10 mouse cellular contexts compared by ENCODE assay signal in genomic region chr4:139179731-139180625, GRCm38 (mm10). TPM values are rescaled to one million over a fixed set of nuclear protein-coding genes. Genes with fewer than 3 reads are reported as not detected.
DNase-seq lines count a peak whose midpoint lies in the region; ATAC-seq and TF ChIP-seq lines count a peak whose summit lies in the region.
"Had no signal": no experiment of that assay in that cellular context is flagged by ENCODE, and none has a peak within 500 bp of the region (broad histone marks: within the 10 kb centered on the region; RNA-seq: fewer than 3 reads in every experiment).

No protein-coding gene starts in this region.

- H3K9ac ChIP-seq in heart, embryonic 16.5 days (ENCODE audit: low read length): no peak overlapping the region
- H3K9ac ChIP-seq in liver, postnatal 0 days (replicated peaks): no peak overlapping the region
- H3K9ac ChIP-seq in hindbrain, embryonic 12.5 days: no peak overlapping the region
- H3K9ac ChIP-seq: neural tube, embryonic 13.5 days had no signal

- peak; percentile 45; the same call in 1 of the 2 replicates for TF ChIP-seq EP300 in liver, postnatal 0 days (IDR thresholded peaks at IDR 0.05; ENCODE audit: low read depth)

- peaks cover 14% of the 10 kb centered on the region for H3K9me3 ChIP-seq in G1E (replicated peaks)
- peaks cover 6% of the 10 kb centered on the region; the same call in 1 of the 2 replicates for H3K9me3 ChIP-seq in heart, embryonic 16.5 days (replicated peaks; ENCODE audit: control insufficient read depth, low read length)
- no peaks in the 10 kb centered on the region; the same call in 1 of the 2 replicates for H3K9me3 ChIP-seq in liver, postnatal 0 days (ENCODE audit: low read length)
- peaks cover 15% of the 10 kb centered on the region for H3K9me3 ChIP-seq in hindbrain, embryonic 12.5 days (replicated peaks)

- intact Hi-C loops in gastrocnemius, adult 2 months (cut with DNase I): no loop called here

- DNase-seq in gastrocnemius, adult 2 months: peak; percentile 48
- DNase-seq in gastrocnemius, adult 18-20 months (ENCODE audit: low spot score): no peak
- peak; percentile 52 for DNase-seq in G1E (ENCODE audit: low spot score)
- DNase-seq in liver, postnatal 0 days: no peak
- DNase-seq in cerebellum, postnatal 14 days: no peak
- DNase-seq in frontal cortex, postnatal 25 days (ENCODE audit: low spot score in 2 of 2): no peak

- H3K27me3 ChIP-seq in G1E (ENCODE audit: insufficient read depth, low read length): no peaks in the 10 kb centered on the region; the same call in 1 of the 2 replicates
- no peaks in the 10 kb centered on the region for H3K27me3 ChIP-seq in heart, embryonic 16.5 days (ENCODE audit: control insufficient read depth, insufficient read depth, low read length)
- no peaks in the 10 kb centered on the region for H3K27me3 ChIP-seq in liver, postnatal 0 days (ENCODE audit: insufficient read depth, low read length)
- no peaks in the 10 kb centered on the region for H3K27me3 ChIP-seq in hindbrain, embryonic 12.5 days
- H3K27me3 ChIP-seq: neural tube, embryonic 13.5 days had no signal

- peaks cover 14% of the 10 kb centered on the region for H3K4me1 ChIP-seq in G1E (ENCODE audit: insufficient read depth, low read depth, low read length)
- H3K4me1 ChIP-seq in heart, embryonic 16.5 days (ENCODE audit: control insufficient read depth, insufficient read depth, low read length): no peaks in the 10 kb centered on the region; the same call in 1 of the 2 replicates
- peaks cover 7% of the 10 kb centered on the region; the same call in 1 of the 2 replicates for H3K4me1 ChIP-seq in liver, postnatal 0 days (ENCODE audit: insufficient read depth)
- peaks cover 3% of the 10 kb centered on the region; the same call in 1 of the 2 replicates for H3K4me1 ChIP-seq in hindbrain, embryonic 12.5 days
- H3K4me1 ChIP-seq: neural tube, embryonic 13.5 days had no signal

- ATAC-seq in G1E (ENCODE audit: extremely low read depth, insufficient number of reproducible peaks, low FRiP score, poor library complexity, severe bottlenecking): peak; percentile 98
- peak; percentile 64; the same call in 1 of the 2 replicates for ATAC-seq in heart, embryonic 16.5 days (replicated peaks; ENCODE audit: extremely low read depth, insufficient read depth, low FRiP score)
- ATAC-seq in liver, postnatal 0 days: peak; percentile 87
- ATAC-seq in hindbrain, embryonic 12.5 days (ENCODE audit: low FRiP score): no peak

- no peak overlapping the region for H3K4me2 ChIP-seq in heart, embryonic 16.5 days (ENCODE audit: low read depth, low read length)
- no peak overlapping the region for H3K4me2 ChIP-seq in liver, postnatal 0 days (ENCODE audit: low read depth, low read length)
- no peak overlapping the region for H3K4me2 ChIP-seq in hindbrain, embryonic 12.5 days (replicated peaks)
- H3K4me2 ChIP-seq: neural tube, embryonic 13.5 days had no signal

- no peaks in the 10 kb centered on the region for H3K36me3 ChIP-seq in G1E (replicated peaks)
- H3K36me3 ChIP-seq in heart, embryonic 16.5 days (ENCODE audit: control insufficient read depth, insufficient read depth): no peaks in the 10 kb centered on the region
- no peaks in the 10 kb centered on the region for H3K36me3 ChIP-seq in liver, postnatal 0 days (replicated peaks; ENCODE audit: insufficient read depth, low read length)
- no peaks in the 10 kb centered on the region for H3K36me3 ChIP-seq in hindbrain, embryonic 12.5 days
- H3K36me3 ChIP-seq: neural tube, embryonic 13.5 days had no signal

- TF ChIP-seq CTCF in gastrocnemius, adult 2 months (IDR thresholded peaks at IDR 0.05): no peak
- no peak for TF ChIP-seq CTCF in G1E (IDR thresholded peaks at IDR 0.05; ENCODE audit: low read depth, low read length)
- TF ChIP-seq CTCF in liver, postnatal 0 days (IDR thresholded peaks at IDR 0.05; ENCODE audit: low read depth): no peak

- H3K4me3 ChIP-seq in gastrocnemius, adult 2 months: no peak overlapping the region
- no peak overlapping the region for H3K4me3 ChIP-seq in G1E (ENCODE audit: low read depth, low read length)
- H3K4me3 ChIP-seq in heart, embryonic 16.5 days (ENCODE audit: low read length): no peak overlapping the region
- no peak overlapping the region for H3K4me3 ChIP-seq in liver, postnatal 0 days (ENCODE audit: low read depth, low read length)
- H3K4me3 ChIP-seq in hindbrain, embryonic 12.5 days: no peak overlapping the region
- H3K4me3 ChIP-seq: neural tube, embryonic 13.5 days had no signal

- WGBS in heart, embryonic 16.5 days: 44% methylated on average over 17 of the region's 17 CpGs
- WGBS in liver, postnatal 0 days (ENCODE audit: insufficient replicate concordance): 50% methylated on average over 17 of the region's 17 CpGs
- 88% methylated on average over 17 of the region's 17 CpGs for WGBS in hindbrain, embryonic 12.5 days

- peak overlapping the region; percentile 52 for H3K27ac ChIP-seq in gastrocnemius, adult 2 months
- H3K27ac ChIP-seq in heart, embryonic 16.5 days (ENCODE audit: low read length): no peak overlapping the region
- H3K27ac ChIP-seq in liver, postnatal 0 days (ENCODE audit: low read depth): no peak overlapping the region
- no peak overlapping the region for H3K27ac ChIP-seq in hindbrain, embryonic 12.5 days
- H3K27ac ChIP-seq: kidney, postnatal 0 days; neural tube, embryonic 13.5 days had no signal

RNA-seq across cellular contexts. Expression of gene Capzb, which starts 12.7 kb away (rescaled TPM):
- total RNA-seq in gastrocnemius, adult 2 months (2021): 100 to 1,000 TPM; 444 to 499 TPM
- total RNA-seq in gastrocnemius, adult 18-20 months (2021): 100 to 1,000 TPM; 416 to 422 TPM
- total RNA-seq in G1E (2014; fragmentation: Nextera tagmentation) (310 and 312 TPM in 2 replicates), G1E (2017) (86.7 and 91.8 TPM in 2 replicates)
- polyA plus RNA-seq in G1E (2012): 99.4 and 110 TPM in 2 replicates
- polyA plus RNA-seq in heart, embryonic 16.5 days (2015; fragmentation: Nextera tagmentation; extraction: Ambion mirVana): 382 and 385 TPM in 2 replicates
- 136 and 143 TPM in 2 replicates for polyA plus RNA-seq in liver, postnatal 0 days (2015; fragmentation: Nextera tagmentation; extraction: Ambion mirVana)
- 335 and 369 TPM in 2 replicates for polyA plus RNA-seq in hindbrain, embryonic 12.5 days (2016; fragmentation: Nextera tagmentation; extraction: Ambion mirVana)

RNA-seq across cellular contexts. Expression of gene Minos1, which starts 49.1 kb away (rescaled TPM):
- total RNA-seq in gastrocnemius, adult 2 months (2021): 100 to 1,000 TPM; 304 to 430 TPM
- 100 to 1,000 TPM; 310 to 342 TPM for total RNA-seq in gastrocnemius, adult 18-20 months (2021)
- total RNA-seq in G1E (2014; fragmentation: Nextera tagmentation): 342 and 377 TPM in 2 replicates
- total RNA-seq in G1E (2017): 323 and 338 TPM in 2 replicates
- 11.9 and 12.8 TPM in 2 replicates for polyA plus RNA-seq in G1E (2012)
- 640 and 697 TPM in 2 replicates for polyA plus RNA-seq in heart, embryonic 16.5 days (2015; fragmentation: Nextera tagmentation; extraction: Ambion mirVana)
- polyA plus RNA-seq in liver, postnatal 0 days (2015; fragmentation: Nextera tagmentation; extraction: Ambion mirVana): 384 and 387 TPM in 2 replicates
- polyA plus RNA-seq in hindbrain, embryonic 12.5 days (2016; fragmentation: Nextera tagmentation; extraction: Ambion mirVana): 376 and 407 TPM in 2 replicates

Comparison
In these comparisons a context has a peak if more than half of its experiments do, and no peak if none do; other contexts are left out.
1. DNase-seq: peak in gastrocnemius, adult 2 months (single experiment) and G1E (single experiment); none in gastrocnemius, adult 18-20 months (single experiment), liver, postnatal 0 days (single experiment), cerebellum, postnatal 14 days (0 of 2) and frontal cortex, postnatal 25 days (0 of 2).
2. RNA of gene Minos1, which starts 49.1 kb away (polyA plus RNA-seq): 640 to 697 TPM in heart, embryonic 16.5 days, 376 to 407 TPM in hindbrain, embryonic 12.5 days and 384 to 387 TPM in liver, postnatal 0 days; 11.9 to 12.8 TPM in G1E; every median in the first group is over 10 times any median in the second.